In genomic region chr15:78925129-78925528, GRCm38 (mm10) we compare ENCODE assay signal across 9 mouse cellular contexts. TPM values are rescaled to one million over a fixed set of nuclear protein-coding genes. Genes with fewer than 3 reads are reported as not detected.
DNase-seq lines count a peak whose midpoint lies in the region; ATAC-seq and TF ChIP-seq lines count a peak whose summit lies in the region.
"Had no signal": no experiment of that assay in that cellular context is flagged by ENCODE, and none has a peak within 500 bp of the region (broad histone marks: within the 10 kb centered on the region; RNA-seq: fewer than 3 reads in every experiment).

No protein-coding gene starts in this region.

- H3K9ac ChIP-seq in intestine, embryonic 16.5 days (ENCODE audit: low read depth, low read length) = peak overlapping the region; percentile 60; the same call in 1 of the 2 replicates
- no peak overlapping the region; the same call in 1 of the 2 replicates for H3K9ac ChIP-seq in liver, embryonic 14.5 days (replicated peaks)

- no peak for TF ChIP-seq CTCF in liver, embryonic 14.5 days (IDR thresholded peaks at IDR 0.05; ENCODE audit: low read depth)

- H3K27ac ChIP-seq in intestine, embryonic 16.5 days (ENCODE audit: low read length) = peak overlapping the region; percentile 94
- H3K27ac ChIP-seq in liver, embryonic 14.5 days = peak overlapping the region; percentile 98

- TF ChIP-seq EP300 in liver, embryonic 14.5 days (IDR thresholded peaks at IDR 0.05; ENCODE audit: low read depth) = no peak

- no peaks in the 10 kb centered on the region for H3K27me3 ChIP-seq in intestine, embryonic 16.5 days (replicated peaks; ENCODE audit: control insufficient read depth, insufficient read depth, low read length)
- no peaks in the 10 kb centered on the region for H3K27me3 ChIP-seq in liver, embryonic 14.5 days (ENCODE audit: control insufficient read depth, insufficient read depth, low read length)

- H3K9me3 ChIP-seq in intestine, embryonic 16.5 days (ENCODE audit: control insufficient read depth, low read length) = no peaks in the 10 kb centered on the region
- no peaks in the 10 kb centered on the region for H3K9me3 ChIP-seq in liver, embryonic 14.5 days (ENCODE audit: control insufficient read depth, low read length)

- H3K4me2 ChIP-seq in intestine, embryonic 16.5 days (ENCODE audit: low read depth, low read length) = no peak overlapping the region
- H3K4me2 ChIP-seq in liver, embryonic 14.5 days (ENCODE audit: low read depth) = peak overlapping the region; percentile 75; the same call in 1 of the 2 replicates

- H3K36me3 ChIP-seq in intestine, embryonic 16.5 days (ENCODE audit: control insufficient read depth, insufficient read depth, low read length) = peaks cover 6% of the 10 kb centered on the region; the same call in 1 of the 2 replicates
- H3K36me3 ChIP-seq in liver, embryonic 14.5 days (replicated peaks; ENCODE audit: control insufficient read depth, insufficient read depth, low read depth) = no peaks in the 10 kb centered on the region; the same call in 1 of the 2 replicates

- intact Hi-C loops in heart, postnatal 25 days (cut with DNase I) = no loop called here

- 46% methylated on average over 8 of the region's 8 CpGs for WGBS in intestine, embryonic 16.5 days
- WGBS in liver, embryonic 14.5 days (ENCODE audit: insufficient replicate concordance) = 59% methylated on average over 8 of the region's 8 CpGs

- DNase-seq in heart, adult 11 months = peak; percentile 89
- DNase-seq in heart, postnatal 25 days (ENCODE audit: low spot score) = no peak
- peak; percentile 26 for DNase-seq in R1 (ENCODE audit: low read depth, low spot score)
- DNase-seq in liver, embryonic 14.5 days (ENCODE audit: low read depth in 3 of 3, low spot score in 3 of 3) = no peak
- no peak for DNase-seq in urinary bladder, postnatal 10 days (ENCODE audit: low spot score)
- DNase-seq in right cerebral cortex, postnatal 10 days (ENCODE audit: low spot score in 2 of 2) = no peak
- DNase-seq: retina, postnatal 1 day had no signal

- peaks cover 29% of the 10 kb centered on the region for H3K4me1 ChIP-seq in intestine, embryonic 16.5 days (ENCODE audit: control insufficient read depth, insufficient read depth, low read length)
- peaks cover 65 to 68% of the 10 kb centered on the region in 2 experiments for H3K4me1 ChIP-seq in liver, embryonic 14.5 days (replicated peaks; ENCODE audit: control insufficient read depth in 2 of 2, insufficient read depth in 2 of 2, low read length in 1 of 2)

- ATAC-seq in intestine, embryonic 16.5 days = no peak
- no peak for ATAC-seq in liver, embryonic 14.5 days (ENCODE audit: insufficient read depth)
- no peak for ATAC-seq in granulocyte monocyte progenitor cell, adult 5-6 weeks (replicated peaks; ENCODE audit: poor library complexity, severe bottlenecking)

- H3K4me3 ChIP-seq in intestine, embryonic 16.5 days (ENCODE audit: low read length) = no peak overlapping the region
- H3K4me3 ChIP-seq in liver, embryonic 14.5 days (ENCODE audit: insufficient read depth in 1 of 2, low read depth in 2 of 2, low read length in 2 of 2) = no peak overlapping the region

RNA-seq across cellular contexts. Expression of gene Lgals1, which starts 1.4 kb away (rescaled TPM):
- total RNA-seq in heart, postnatal 25 days (2021) = 100 to 1,000 TPM; 188 to 192 TPM
- polyA plus RNA-seq in intestine, embryonic 16.5 days (2015; fragmentation: Nextera tagmentation; extraction: Ambion mirVana) = 865 and 927 TPM in 2 replicates
- 447 and 459 TPM in 2 replicates for polyA plus RNA-seq in liver, embryonic 14.5 days (2012; rRNA removed)
- polyA plus RNA-seq in liver, embryonic 14.5 days (2014; fragmentation: Nextera tagmentation; extraction: Ambion mirVana) = 641 and 675 TPM in 2 replicates
- total RNA-seq in granulocyte monocyte progenitor cell, adult 5-6 weeks (2014; fragmentation: Nextera tagmentation) = 677 and 745 TPM in 2 replicates
- 746 and 991 TPM in 2 replicates for total RNA-seq in granulocyte monocyte progenitor cell, adult 5-6 weeks (2017)

RNA-seq across cellular contexts. Expression of gene Nol12, which starts 9.6 kb away (rescaled TPM):
- 10 to 100 TPM; 15.6 to 16.9 TPM for total RNA-seq in heart, postnatal 25 days (2021)
- polyA plus RNA-seq in intestine, embryonic 16.5 days (2015; fragmentation: Nextera tagmentation; extraction: Ambion mirVana) = 38.1 and 43.7 TPM in 2 replicates
- polyA plus RNA-seq in liver, embryonic 14.5 days (2012; rRNA removed) = 7.9 and 17.5 TPM in 2 replicates
- 31.9 and 32.7 TPM in 2 replicates for polyA plus RNA-seq in liver, embryonic 14.5 days (2014; fragmentation: Nextera tagmentation; extraction: Ambion mirVana)
- total RNA-seq in granulocyte monocyte progenitor cell, adult 5-6 weeks (2014; fragmentation: Nextera tagmentation) = 34.4 and 60.8 TPM in 2 replicates
- total RNA-seq in granulocyte monocyte progenitor cell, adult 5-6 weeks (2017) = 20.1 and 30.7 TPM in 2 replicates

RNA-seq across cellular contexts. Expression of gene Pdxp, which starts 11.4 kb away (rescaled TPM):
- 1 to 10 TPM in 1 of 2 experiments, under 1 TPM in 1; 0.75 to 1.4 TPM for total RNA-seq in heart, postnatal 25 days (2021)
- polyA plus RNA-seq in intestine, embryonic 16.5 days (2015; fragmentation: Nextera tagmentation; extraction: Ambion mirVana) = 2.2 and 6.4 TPM in 2 replicates
- polyA plus RNA-seq in liver, embryonic 14.5 days (2012; rRNA removed) = 9.3 and 9.7 TPM in 2 replicates
- 6.4 and 7.8 TPM in 2 replicates for polyA plus RNA-seq in liver, embryonic 14.5 days (2014; fragmentation: Nextera tagmentation; extraction: Ambion mirVana)
- total RNA-seq in granulocyte monocyte progenitor cell, adult 5-6 weeks (2014; fragmentation: Nextera tagmentation) = 10.6 and 19.8 TPM in 2 replicates
- total RNA-seq in granulocyte monocyte progenitor cell, adult 5-6 weeks (2017) = 4.0 and 6.4 TPM in 2 replicates

RNA-seq across cellular contexts. Expression of gene Triobp, which starts 22.4 kb away (rescaled TPM):
- 10 to 100 TPM; 36.0 to 39.8 TPM for total RNA-seq in heart, postnatal 25 days (2021)
- polyA plus RNA-seq in intestine, embryonic 16.5 days (2015; fragmentation: Nextera tagmentation; extraction: Ambion mirVana) = 54.3 and 58.7 TPM in 2 replicates
- polyA plus RNA-seq in liver, embryonic 14.5 days (2012; rRNA removed) = 16.1 and 17.0 TPM in 2 replicates
- polyA plus RNA-seq in liver, embryonic 14.5 days (2014; fragmentation: Nextera tagmentation; extraction: Ambion mirVana) = 12.3 and 13.6 TPM in 2 replicates
- total RNA-seq in granulocyte monocyte progenitor cell, adult 5-6 weeks (2014; fragmentation: Nextera tagmentation) = 44.7 and 55.4 TPM in 2 replicates
- total RNA-seq in granulocyte monocyte progenitor cell, adult 5-6 weeks (2017) = 20.6 and 32.3 TPM in 2 replicates

RNA-seq across cellular contexts. Expression of gene Sh3bp1, which starts 25.6 kb away (rescaled TPM):
- total RNA-seq in heart, postnatal 25 days (2021) = 1 to 10 TPM; 4.1 to 4.8 TPM
- polyA plus RNA-seq in intestine, embryonic 16.5 days (2015; fragmentation: Nextera tagmentation; extraction: Ambion mirVana) = 21.5 and 23.3 TPM in 2 replicates
- 22.2 and 23.2 TPM in 2 replicates for polyA plus RNA-seq in liver, embryonic 14.5 days (2012; rRNA removed)
- 13.3 and 15.3 TPM in 2 replicates for polyA plus RNA-seq in liver, embryonic 14.5 days (2014; fragmentation: Nextera tagmentation; extraction: Ambion mirVana)
- total RNA-seq in granulocyte monocyte progenitor cell, adult 5-6 weeks (2014; fragmentation: Nextera tagmentation) = 58.0 and 70.8 TPM in 2 replicates
- total RNA-seq in granulocyte monocyte progenitor cell, adult 5-6 weeks (2017) = 19.3 and 29.4 TPM in 2 replicates

Comparison
In these comparisons a context has a peak if more than half of its experiments do, and no peak if none do; other contexts are left out.
1. DNase-seq: peak in heart, adult 11 months (single experiment) and R1 (single experiment); none in heart, postnatal 25 days (single experiment), liver, embryonic 14.5 days (0 of 3), urinary bladder, postnatal 10 days (single experiment) and right cerebral cortex, postnatal 10 days (0 of 2).